Mouse (Mus musculus) thymus, postnatal 4 days (tissue): ENCODE data around the gene Washc4.

Experiments used
- DNase-seq: peaks from one replicate; pipeline ENCODE4 v3.0.0; 2021

Gene Washc4

GRCm38 (mm10) chr10:83603956-83604564, 60.5 kb downstream of the Washc4 start:
- no peak for DNase-seq

- DNase-seq, result no peak
These were observed 62.2 kb downstream of the Washc4 start for GRCm38 (mm10) chr10:83605637-83606183.

- DNase-seq, result no peak
These were observed 63.6 kb downstream of the Washc4 start for GRCm38 (mm10) chr10:83607111-83607510.

GRCm38 (mm10) chr10:83608596-83608995, 65.0 kb downstream of the Washc4 start:
- peak; percentile 5 for DNase-seq

GRCm38 (mm10) chr10:83610518-83610917, 67.0 kb downstream of the Washc4 start:
- no peak for DNase-seq

- DNase-seq, result no peak
These were observed 68.3 kb downstream of the Washc4 start for GRCm38 (mm10) chr10:83611863-83612262.

- no peak for DNase-seq
These were observed 69.2 kb downstream of the Washc4 start for GRCm38 (mm10) chr10:83612648-83613215.

- DNase-seq, result peak; percentile 72
These were observed 73.8 kb downstream of the Washc4 start for GRCm38 (mm10) chr10:83617366-83617765.

GRCm38 (mm10) chr10:83618819-83619440, 75.4 kb downstream of the Washc4 start:
- DNase-seq, result no peak

- no peak for DNase-seq
These were observed 77.0 kb downstream of the Washc4 start for GRCm38 (mm10) chr10:83620350-83621055.

GRCm38 (mm10) chr10:83624065-83624464, 80.5 kb downstream of the Washc4 start:
- DNase-seq, result no peak

GRCm38 (mm10) chr10:83624841-83625240, 81.3 kb downstream of the Washc4 start:
- DNase-seq, result no peak

- no peak for DNase-seq
These were observed 83.6 kb downstream of the Washc4 start for GRCm38 (mm10) chr10:83627113-83627687.

GRCm38 (mm10) chr10:83628241-83628640, 84.7 kb downstream of the Washc4 start:
- no peak for DNase-seq

- DNase-seq, result no peak
These were observed 85.7 kb downstream of the Washc4 start for GRCm38 (mm10) chr10:83629190-83629781.

GRCm38 (mm10) chr10:83629878-83630277, 86.3 kb downstream of the Washc4 start:
- DNase-seq, result no peak

- DNase-seq, result no peak
These were observed 87.3 kb downstream of the Washc4 start for GRCm38 (mm10) chr10:83630899-83631298.

- no peak for DNase-seq
These were observed 88.2 kb downstream of the Washc4 start for GRCm38 (mm10) chr10:83631775-83632174.

GRCm38 (mm10) chr10:83632806-83633374, 89.3 kb downstream of the Washc4 start:
- no peak for DNase-seq

GRCm38 (mm10) chr10:83634461-83634860, 90.9 kb downstream of the Washc4 start:
- DNase-seq, result peak; percentile 45

GRCm38 (mm10) chr10:83636191-83636590, 92.6 kb downstream of the Washc4 start:
- DNase-seq, result no peak

- DNase-seq, result no peak
These were observed 93.7 kb downstream of the Washc4 start for GRCm38 (mm10) chr10:83637295-83637694.
